Mouse (Mus musculus) ES-E14 (cell line): ENCODE measurements around the gene Reln.

Experiments
- CHD2 ChIP-seq: IDR thresholded peaks from 2 replicates; pipeline ENCODE4 v1.6.1; 2014; ENCODE audit warnings: mild to moderate bottlenecking, low read depth, low read length, inconsistent platforms
- HCFC1 ChIP-seq: IDR thresholded peaks from 2 replicates; pipeline ENCODE4 v1.6.1; 2012; ENCODE audit warnings: low read length, inconsistent platforms, borderline replicate concordance; ENCODE audit not compliant: insufficient read depth
- ZC3H11A ChIP-seq: IDR thresholded peaks from 2 replicates; pipeline ENCODE4 v1.6.1; 2012; ENCODE audit warnings: low read depth, mild to moderate bottlenecking, inconsistent platforms, low read length, borderline replicate concordance

DNA sequence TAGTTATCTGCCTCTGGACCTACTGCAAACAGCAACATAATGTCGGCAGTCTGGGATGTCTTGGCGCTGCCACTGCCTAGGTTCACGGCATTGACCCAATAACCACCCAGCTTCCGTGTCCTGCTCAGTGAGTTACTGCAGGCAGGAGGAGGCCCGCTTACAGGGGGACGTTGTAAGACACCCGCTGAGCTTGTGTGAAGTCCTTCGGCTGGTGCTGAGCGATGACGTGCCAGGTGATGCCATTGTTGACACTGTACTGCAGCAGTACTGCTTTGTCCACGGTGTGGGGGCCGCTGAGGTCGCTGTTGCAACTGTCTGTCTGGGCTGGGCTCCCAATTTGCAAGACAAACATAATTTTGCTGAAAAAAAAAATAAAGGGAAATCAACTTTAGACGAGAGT is 447.9 kb downstream of the Reln start:
- TF ChIP-seq ZC3H11A (no peak), CHD2 (no peak), HCFC1 (no peak)
